Mouse (Mus musculus) heart, postnatal 0 days (tissue): ENCODE data around the gene Gm20390.

Experiments used
- CTCF ChIP-seq: IDR thresholded peaks from 2 replicates; pipeline ENCODE4 v1.5.1; 2016; ENCODE audit warnings: antibody characterized with exemption, control low read depth, low read depth
- EP300 ChIP-seq: IDR thresholded peaks from 2 replicates; pipeline ENCODE4 v1.6.1; 2016; ENCODE audit warnings: antibody characterized with exemption, low read depth

GRCm38 (mm10) chr11:93987026-93987425 lies 18.9 kb upstream of the Gm20390 start:
- TF ChIP-seq CTCF = no peak
- no peak for TF ChIP-seq EP300
